Mouse (Mus musculus) MN1 (cell line): ENCODE data around the gene Chfr.

Experiments used
- DNase-seq: peaks from one replicate; pipeline ENCODE4 v3.0.0-alpha.2; 2016; ENCODE audit warnings: low spot score

The Chfr gene

DNA sequence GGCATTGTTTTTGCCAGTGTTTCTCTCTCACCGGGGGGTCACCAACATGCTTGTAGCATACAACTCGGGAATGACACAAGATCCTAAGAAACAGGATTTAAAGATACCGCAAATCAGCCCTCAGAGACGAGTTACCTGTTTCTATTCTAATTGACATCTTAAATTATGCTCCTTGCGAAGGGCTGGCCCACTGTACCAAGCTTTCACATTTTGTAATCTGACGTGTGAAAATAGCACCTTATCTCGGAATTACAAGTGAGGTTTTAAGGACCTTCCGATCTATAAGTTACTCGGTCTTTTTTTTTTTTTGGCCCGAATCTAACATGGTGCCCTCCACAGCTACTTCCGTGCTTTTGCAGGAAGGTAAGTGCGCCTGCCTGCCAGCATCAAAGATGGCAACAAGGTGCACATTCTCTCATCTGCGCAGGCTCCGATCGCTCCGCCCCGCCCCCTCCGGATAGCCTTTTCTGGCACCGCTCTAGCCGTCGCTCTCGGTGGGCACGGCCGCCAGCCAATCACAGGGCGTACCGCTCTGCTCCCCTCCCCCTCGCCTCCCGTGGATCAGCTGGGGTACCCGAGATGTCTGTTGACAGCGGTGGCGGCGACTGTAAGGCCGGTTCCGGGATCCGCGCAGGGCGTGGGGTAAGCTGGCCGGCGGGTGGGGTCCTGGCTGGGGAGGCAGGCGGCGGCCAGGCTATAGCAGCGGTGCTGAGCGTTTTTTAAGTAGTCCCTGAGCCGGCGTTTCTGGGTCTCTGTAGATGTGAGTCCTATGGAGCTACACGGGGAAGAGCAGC is at the start of gene Chfr:
Chfr (plus strand) TSS at position 550 of the 794 bp plus-strand sequence.
- DNase-seq = peak; percentile 98

GRCm38 (mm10) chr5:110086161-110086866 is 49.3 kb upstream of the Chfr start:
- no peak for DNase-seq

- no peak for DNase-seq
These were observed 44.1 kb upstream of the Chfr start for GRCm38 (mm10) chr5:110091546-110091945.

DNA sequence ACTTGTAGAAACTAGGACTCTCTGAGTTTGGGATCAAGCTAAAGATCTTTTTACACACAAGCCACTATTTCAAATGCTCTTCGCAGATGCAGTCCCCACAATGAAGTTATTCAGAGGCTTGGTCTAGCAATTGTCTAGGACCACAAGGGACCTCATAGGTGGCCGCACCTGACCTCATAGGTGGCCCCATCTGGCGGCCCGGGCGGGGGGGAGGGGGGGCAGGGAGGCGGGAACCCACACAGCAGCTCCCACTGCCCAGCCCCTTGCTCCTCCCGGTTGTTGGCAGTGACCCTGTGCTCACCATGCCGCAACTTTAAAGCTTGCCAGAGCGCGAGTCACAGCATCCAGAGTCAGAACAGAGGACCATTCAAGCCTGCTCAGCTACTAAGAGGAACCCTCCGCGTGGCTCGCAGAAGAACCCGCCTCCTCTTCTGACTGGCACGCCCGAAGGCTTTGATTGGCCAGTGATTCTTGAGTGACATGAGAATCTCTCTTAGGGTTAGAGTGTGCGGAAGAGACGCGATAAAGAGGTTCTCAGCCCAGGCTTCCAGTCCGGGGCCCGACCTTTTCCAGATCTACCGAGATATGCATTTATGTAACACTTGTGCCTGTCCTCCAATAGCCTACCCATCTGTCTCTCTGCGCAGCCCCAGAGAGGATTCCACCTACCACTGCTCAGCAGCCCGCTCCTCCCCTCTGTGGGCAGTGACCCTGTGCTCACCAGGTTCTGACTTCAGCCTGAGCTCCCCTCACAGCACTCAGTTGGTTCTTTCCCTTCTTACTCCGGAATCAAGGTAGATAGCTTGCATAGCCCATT is 41.4 kb upstream of the Chfr start, which contains the start of gene Gm35315:
Gm35315 (minus strand) TSS at position 391 of the 817 bp plus-strand sequence.
- DNase-seq = peak; percentile 94

GRCm38 (mm10) chr5:110094847-110095213 is 40.8 kb upstream of the Chfr start:
- no peak for DNase-seq

DNA sequence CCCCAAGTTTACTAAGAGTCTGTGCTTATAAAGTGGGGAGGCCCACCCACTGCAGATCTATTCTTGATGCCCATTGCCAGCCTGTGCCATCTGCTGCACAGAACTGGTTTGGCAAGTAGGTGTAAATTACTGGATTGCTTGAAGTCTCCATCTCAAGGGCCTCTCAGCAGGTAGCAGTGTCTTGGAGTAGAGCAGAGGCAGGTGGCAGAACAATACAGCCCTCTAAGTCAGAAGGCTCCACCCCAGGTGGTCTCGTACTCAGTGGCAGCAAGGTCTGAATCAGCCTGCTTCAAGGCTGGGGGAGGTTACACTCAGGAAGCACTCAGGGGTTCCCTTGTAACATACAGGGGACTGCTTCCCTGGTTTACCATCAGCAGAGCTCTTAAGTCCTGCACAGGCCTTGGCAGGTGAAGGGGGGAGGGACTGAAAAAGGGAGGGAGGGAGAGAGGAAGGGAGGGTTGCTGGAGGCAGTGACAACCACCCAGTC is 36.6 kb upstream of the Chfr start:
- DNase-seq = no peak

- DNase-seq = no peak
These were observed 35.7 kb upstream of the Chfr start, which contains the start of gene Plcxd1 for GRCm38 (mm10) chr5:110099656-110100580. Gene Plcxd1 (plus strand): TSS chr5:110099969.

DNA sequence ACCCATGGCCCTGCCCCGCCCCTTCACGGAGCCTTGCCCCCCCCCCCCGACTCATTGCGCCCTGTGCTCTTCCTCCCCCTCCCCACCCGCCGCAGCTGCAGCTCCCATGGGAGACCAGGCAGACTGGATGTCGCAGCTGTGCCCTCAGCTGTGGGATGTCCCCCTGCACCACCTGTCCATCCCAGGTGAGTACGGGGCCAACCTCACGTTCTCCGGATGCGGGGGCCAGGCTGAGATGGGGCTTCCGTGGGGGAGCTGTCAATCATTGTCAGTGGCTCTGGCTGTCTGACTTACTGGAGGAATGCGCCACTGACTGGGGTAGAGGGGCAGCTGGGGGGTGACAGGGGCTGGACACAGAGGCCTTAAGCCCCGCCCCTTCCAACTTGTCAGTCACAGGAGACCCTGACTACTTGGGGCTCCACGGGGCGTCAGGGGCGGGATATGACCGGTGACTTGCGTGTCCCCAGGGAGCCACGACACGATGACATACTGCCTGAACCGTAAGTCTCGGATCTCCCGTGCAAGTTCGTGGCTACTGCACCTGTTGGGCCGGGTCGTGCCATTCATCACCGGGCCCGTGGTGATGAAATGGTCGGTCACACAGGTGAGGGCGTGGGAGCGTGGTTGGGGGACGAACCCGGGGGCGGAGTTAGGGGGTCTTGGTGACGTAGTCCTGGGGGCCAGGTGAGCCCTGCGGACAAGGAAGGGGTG is 34.6 kb upstream of the Chfr start:
- DNase-seq = no peak

DNA sequence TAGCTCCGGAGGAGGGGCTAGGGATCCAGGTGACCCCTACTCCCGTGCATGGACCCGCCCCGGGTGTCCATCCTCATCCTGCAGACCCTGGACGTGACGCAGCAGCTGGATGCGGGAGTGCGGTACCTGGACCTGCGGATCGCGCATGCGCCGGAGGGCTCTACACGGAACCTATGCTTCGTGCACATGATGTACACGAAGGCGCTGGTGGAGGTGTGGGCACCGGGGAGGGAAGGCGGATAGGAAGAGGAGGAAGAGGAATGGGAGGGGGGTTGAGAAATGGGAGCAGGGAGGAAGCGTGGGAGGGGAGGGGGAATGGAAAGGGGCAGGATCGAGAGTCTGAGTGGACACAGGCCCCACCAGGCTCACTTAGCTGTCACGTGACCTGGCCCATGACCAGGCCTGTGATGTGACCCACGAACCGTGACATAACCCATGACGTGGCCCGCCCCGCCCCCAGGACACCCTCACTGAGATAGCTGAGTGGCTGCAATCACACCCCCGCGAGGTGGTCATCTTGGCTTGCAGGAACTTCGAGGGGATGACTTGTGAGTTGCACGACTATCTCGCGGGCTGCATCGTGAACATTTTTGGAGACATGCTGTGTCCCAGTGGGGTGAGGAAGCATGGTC is 33.8 kb upstream of the Chfr start:
- DNase-seq = no peak

GRCm38 (mm10) chr5:110102429-110102828 is 33.2 kb upstream of the Chfr start:
- no peak for DNase-seq

- no peak for DNase-seq
These were observed 32.6 kb upstream of the Chfr start for GRCm38 (mm10) chr5:110102853-110103625.

GRCm38 (mm10) chr5:110103901-110104615 is 31.6 kb upstream of the Chfr start:
- DNase-seq = no peak

DNA sequence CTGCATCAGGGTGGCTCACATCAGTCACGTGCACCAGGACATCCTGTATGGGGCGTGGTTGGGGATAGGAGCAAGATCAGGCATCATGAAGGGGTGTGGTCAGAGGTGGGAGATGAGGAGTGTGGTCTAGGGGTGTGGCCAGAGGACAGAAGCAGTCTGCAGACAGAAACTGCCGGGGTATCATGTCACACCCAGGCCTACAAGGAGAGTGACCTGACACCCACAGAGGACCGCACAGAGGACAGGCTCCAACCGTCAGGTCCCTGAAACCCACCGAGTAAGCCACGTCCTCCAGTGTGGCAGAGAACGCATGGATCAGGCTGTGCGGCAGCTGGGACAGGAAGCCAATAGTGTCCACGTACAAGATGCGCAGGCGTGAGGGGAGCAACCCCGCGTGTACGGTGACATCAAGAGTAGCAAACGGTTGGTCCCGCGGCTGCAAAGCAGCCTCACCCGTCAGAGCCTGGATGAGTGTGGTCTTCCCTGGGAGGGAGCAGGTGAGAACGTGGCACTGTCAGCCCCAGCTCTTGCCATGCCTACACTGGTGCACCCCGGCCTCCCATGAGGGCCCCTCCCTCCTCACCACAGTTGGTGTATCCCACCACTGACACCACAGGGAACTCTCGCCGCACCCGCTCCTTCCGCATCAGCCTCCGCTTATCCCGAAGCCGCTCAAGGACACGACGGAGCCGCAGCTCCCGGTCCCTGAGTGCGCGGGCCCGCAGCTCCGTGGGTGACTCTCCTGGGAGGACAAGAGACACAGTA is 30.8 kb upstream of the Chfr start:
- no peak for DNase-seq

- no peak for DNase-seq
These were observed 29.3 kb upstream of the Chfr start for GRCm38 (mm10) chr5:110106140-110106871.

DNA sequence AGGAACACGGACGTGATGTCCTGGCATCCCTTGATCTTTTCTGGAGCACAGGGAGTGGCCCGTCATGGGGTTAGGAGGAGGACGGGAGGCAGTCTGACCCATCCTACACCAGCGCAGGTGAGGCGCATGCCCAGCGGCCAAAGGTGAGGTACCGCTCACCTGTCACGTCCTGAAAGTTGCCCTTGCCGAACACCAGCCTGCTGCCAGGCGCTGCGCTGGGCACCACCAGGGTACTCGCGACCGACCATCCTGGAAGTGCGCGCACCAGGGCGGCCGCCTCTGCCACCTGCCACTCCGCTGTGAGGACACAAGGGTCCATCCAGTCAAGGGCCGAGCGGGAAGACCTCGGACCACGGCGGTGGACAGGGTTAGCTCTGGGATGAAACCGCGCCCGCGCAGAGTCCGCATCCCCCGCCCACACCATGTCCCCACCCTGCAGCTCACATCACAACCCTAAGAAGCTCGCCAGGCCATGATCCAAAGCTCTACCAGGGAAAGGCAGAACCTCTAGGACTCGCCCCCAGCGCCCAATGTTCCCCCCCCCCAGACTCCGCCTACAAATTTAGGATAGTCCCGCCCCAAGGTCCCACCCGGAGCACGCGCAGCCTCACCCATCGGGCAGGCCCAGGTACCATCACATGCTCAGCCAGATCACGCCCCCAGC is 28.6 kb upstream of the Chfr start:
- no peak for DNase-seq

DNA sequence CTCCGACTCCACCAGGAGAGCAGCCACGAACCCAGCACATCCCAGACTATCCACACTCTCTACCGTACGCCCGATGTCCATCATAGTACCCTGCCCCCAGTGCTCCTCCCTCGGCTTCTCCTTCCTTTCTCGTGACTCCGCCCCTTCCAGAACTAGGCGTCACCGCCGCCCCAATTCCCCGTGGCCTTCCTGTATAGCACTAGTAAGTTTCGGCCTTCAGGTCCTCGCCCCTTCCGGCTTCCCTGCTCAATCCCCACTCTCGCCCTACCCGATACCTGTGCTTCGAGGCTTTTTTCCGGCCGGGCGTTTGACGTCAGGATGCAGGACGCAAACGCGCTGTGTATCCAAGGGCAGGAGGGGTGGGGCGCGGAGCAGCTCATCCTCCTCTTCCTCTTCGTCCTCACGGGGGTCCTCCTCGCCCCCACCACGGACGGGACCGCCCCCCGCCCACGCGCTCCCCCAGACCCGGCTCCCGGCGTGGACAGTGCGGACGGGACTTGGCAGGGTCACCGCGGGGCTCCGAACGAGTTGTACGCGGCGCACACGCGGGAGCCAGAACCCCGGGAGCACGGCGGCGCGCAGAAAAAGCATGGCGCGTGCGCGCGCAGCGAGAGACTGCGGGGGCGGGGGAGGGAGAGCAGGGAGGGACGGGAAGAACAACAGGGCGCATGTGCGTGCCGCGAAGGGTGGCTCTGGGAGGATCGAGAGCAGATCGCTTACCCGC is 27.9 kb upstream of the Chfr start, which contains the start of gene Gtpbp6:
Gtpbp6 (minus strand) TSS at position 617 of the 724 bp plus-strand sequence.
- DNase-seq = peak; percentile 96
